ENCODE assay signal across 13 mouse cellular contexts in the genomic region with DNA sequence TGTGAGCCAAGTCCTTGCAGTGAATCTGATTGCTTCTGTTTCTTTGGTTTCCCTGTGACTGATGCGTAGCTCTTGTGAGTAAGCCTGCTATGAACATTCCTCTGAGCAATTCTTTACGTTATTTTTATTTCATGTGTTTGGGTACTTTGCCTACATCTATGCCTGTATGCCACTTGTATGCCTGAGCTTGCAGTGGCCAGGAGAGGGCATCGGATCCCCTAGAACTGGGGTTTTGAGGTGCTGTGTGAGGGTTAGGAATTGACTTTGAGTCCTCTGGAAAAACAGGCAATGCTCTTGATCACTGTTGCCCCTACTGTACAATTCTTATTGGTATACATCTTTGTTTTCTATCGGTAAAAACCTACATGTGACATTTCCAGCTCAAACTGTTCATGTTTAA. TPM values are rescaled to one million over a fixed set of nuclear protein-coding genes. Genes with fewer than 3 reads are reported as not detected.
DNase-seq lines count a peak whose midpoint lies in the region; ATAC-seq and TF ChIP-seq lines count a peak whose summit lies in the region.
"Had no signal": no experiment of that assay in that cellular context is flagged by ENCODE, and none has a peak within 500 bp of the region (broad histone marks: within the 10 kb centered on the region; RNA-seq: fewer than 3 reads in every experiment).

No protein-coding gene starts in this region.

- no peak for TF ChIP-seq POLR2A in heart, adult 2 months (IDR thresholded peaks at IDR 0.05; ENCODE audit: insufficient read depth, low read depth, low read length)
- TF ChIP-seq POLR2A in MEL (IDR thresholded peaks at IDR 0.05; ENCODE audit: control insufficient read depth in 1 of 2, insufficient read depth in 1 of 2, low read depth in 1 of 2, low read length in 2 of 2, poor library complexity in 1 of 2): no peak
- no peak for TF ChIP-seq POLR2A in cortical plate, adult 2 months (IDR thresholded peaks at IDR 0.05; ENCODE audit: extremely low read depth, insufficient read depth, low read length)

- H3K27me3 ChIP-seq in heart, adult 2 months (ENCODE audit: control insufficient read depth, insufficient read depth, low read length): no peaks in the 10 kb centered on the region
- H3K27me3 ChIP-seq in liver, embryonic 14.5 days (ENCODE audit: control insufficient read depth, insufficient read depth, low read length): no peaks in the 10 kb centered on the region
- no peaks in the 10 kb centered on the region for H3K27me3 ChIP-seq in liver, postnatal 0 days (ENCODE audit: insufficient read depth, low read length)
- no peaks in the 10 kb centered on the region for H3K27me3 ChIP-seq in MEL (ENCODE audit: control insufficient read depth in 1 of 2, insufficient read depth in 2 of 2, low read length in 2 of 2)
- H3K27me3 ChIP-seq in intestine, embryonic 15.5 days (replicated peaks): no peaks in the 10 kb centered on the region
- H3K27me3 ChIP-seq: hindbrain, embryonic 13.5 days; kidney, embryonic 15.5 days had no signal

- 94% methylated on average over 4 of the region's 4 CpGs for WGBS in heart, adult 2 months
- WGBS in liver, embryonic 14.5 days (ENCODE audit: insufficient replicate concordance): 76% methylated on average over 4 of the region's 4 CpGs
- WGBS in liver, postnatal 0 days (ENCODE audit: insufficient replicate concordance): 90% methylated on average over 4 of the region's 4 CpGs
- 87% methylated on average over 4 of the region's 4 CpGs for WGBS in intestine, embryonic 15.5 days

- no peaks in the 10 kb centered on the region for H3K79me2 ChIP-seq in heart, adult 2 months (replicated peaks; ENCODE audit: control insufficient read depth, insufficient read depth, low read length)
- H3K79me2 ChIP-seq in MEL (ENCODE audit: control insufficient read depth, insufficient read depth, low read length, poor library complexity): no peaks in the 10 kb centered on the region

- H3K27ac ChIP-seq in heart, adult 2 months: no peak overlapping the region
- no peak overlapping the region for H3K27ac ChIP-seq in liver, embryonic 14.5 days
- H3K27ac ChIP-seq in liver, postnatal 0 days (ENCODE audit: low read depth): no peak overlapping the region
- H3K27ac ChIP-seq in MEL (ENCODE audit: control insufficient read depth, low read depth, low read length): no peak overlapping the region
- H3K27ac ChIP-seq in cortical plate, adult 2 months (ENCODE audit: insufficient read depth, low read length): no peak overlapping the region
- no peak overlapping the region for H3K27ac ChIP-seq in intestine, embryonic 15.5 days
- H3K27ac ChIP-seq: hindbrain, embryonic 13.5 days; kidney, embryonic 15.5 days had no signal

- TF ChIP-seq RAD21 in MEL (IDR thresholded peaks at IDR 0.05; ENCODE audit: low read depth, low read length): no peak

- H3K36me3 ChIP-seq in heart, adult 2 months (ENCODE audit: control insufficient read depth, insufficient read depth, low read length): peaks cover 3% of the 10 kb centered on the region; the same call in 1 of the 2 replicates
- no peaks in the 10 kb centered on the region for H3K36me3 ChIP-seq in liver, embryonic 14.5 days (replicated peaks; ENCODE audit: control insufficient read depth, insufficient read depth, low read depth)
- H3K36me3 ChIP-seq in liver, postnatal 0 days (replicated peaks; ENCODE audit: insufficient read depth, low read length): peaks cover 16% of the 10 kb centered on the region
- peaks cover 0 to 11% of the 10 kb centered on the region in 2 experiments; a peak in 2 of 4 replicates for H3K36me3 ChIP-seq in MEL (ENCODE audit: control insufficient read depth in 1 of 2, insufficient read depth in 2 of 2, low read length in 2 of 2)
- H3K36me3 ChIP-seq in intestine, embryonic 15.5 days: no peaks in the 10 kb centered on the region

- no peaks in the 10 kb centered on the region for H3K9me3 ChIP-seq in liver, embryonic 14.5 days (ENCODE audit: control insufficient read depth, low read length)
- H3K9me3 ChIP-seq in liver, postnatal 0 days (ENCODE audit: low read length): no peaks in the 10 kb centered on the region
- no peaks in the 10 kb centered on the region for H3K9me3 ChIP-seq in MEL (replicated peaks; ENCODE audit: insufficient read depth, low read length)
- H3K9me3 ChIP-seq in intestine, embryonic 15.5 days: no peaks in the 10 kb centered on the region
- H3K9me3 ChIP-seq: hindbrain, embryonic 13.5 days; kidney, embryonic 15.5 days had no signal

- H3K9ac ChIP-seq in heart, adult 2 months (ENCODE audit: low read depth, low read length): no peak overlapping the region
- no peak overlapping the region for H3K9ac ChIP-seq in liver, embryonic 14.5 days (replicated peaks)
- H3K9ac ChIP-seq in liver, postnatal 0 days (replicated peaks): no peak overlapping the region
- H3K9ac ChIP-seq in MEL (ENCODE audit: control insufficient read depth, low read depth, low read length, poor library complexity, severe bottlenecking): no peak overlapping the region
- no peak overlapping the region for H3K9ac ChIP-seq in intestine, embryonic 15.5 days
- H3K9ac ChIP-seq: hindbrain, embryonic 13.5 days; kidney, embryonic 15.5 days had no signal

- ATAC-seq in liver, embryonic 14.5 days (ENCODE audit: insufficient read depth): no peak
- ATAC-seq in liver, postnatal 0 days: no peak
- ATAC-seq in intestine, embryonic 15.5 days: no peak

- H3K4me3 ChIP-seq in heart, adult 2 months: no peak overlapping the region
- H3K4me3 ChIP-seq in liver, embryonic 14.5 days (ENCODE audit: insufficient read depth in 1 of 2, low read depth in 2 of 2, low read length in 2 of 2): no peak overlapping the region
- no peak overlapping the region for H3K4me3 ChIP-seq in liver, postnatal 0 days (ENCODE audit: low read depth, low read length)
- H3K4me3 ChIP-seq in MEL (ENCODE audit: control insufficient read depth in 1 of 2, insufficient read depth in 1 of 2, low read depth in 2 of 2, low read length in 2 of 2): no peak overlapping the region
- no peak overlapping the region for H3K4me3 ChIP-seq in cortical plate, adult 2 months (ENCODE audit: insufficient read depth, low read length)
- no peak overlapping the region for H3K4me3 ChIP-seq in intestine, embryonic 15.5 days (replicated peaks)
- H3K4me3 ChIP-seq: hindbrain, embryonic 13.5 days; kidney, embryonic 15.5 days had no signal

- DNase-seq in heart, adult 2 months: no peak
- DNase-seq in heart, postnatal 4 days: no peak
- DNase-seq in liver, embryonic 14.5 days (ENCODE audit: low read depth in 3 of 3, low spot score in 3 of 3): no peak
- no peak for DNase-seq in liver, postnatal 0 days
- DNase-seq in MEL (ENCODE audit: low read depth, low spot score): peak; percentile 9
- DNase-seq: adrenal gland, postnatal 14 days; gastrocnemius, postnatal 36 days; thymus, postnatal 36 days had no signal

- no peak for TF ChIP-seq EP300 in heart, adult 2 months (IDR thresholded peaks at IDR 0.05; ENCODE audit: insufficient read depth, low read depth, low read length)
- TF ChIP-seq EP300 in liver, embryonic 14.5 days (IDR thresholded peaks at IDR 0.05; ENCODE audit: low read depth): no peak
- no peak for TF ChIP-seq EP300 in liver, postnatal 0 days (IDR thresholded peaks at IDR 0.05; ENCODE audit: low read depth)
- no peak for TF ChIP-seq EP300 in MEL (IDR thresholded peaks at IDR 0.05; ENCODE audit: low read depth in 1 of 2, low read length in 2 of 2)

- TF ChIP-seq CTCF in heart, adult 2 months (IDR thresholded peaks at IDR 0.05): peak; percentile 15; the same call in 1 of the 2 replicates
- 0 out of 2 replicates have a peak, but pooled peaks have one; percentile 8 for TF ChIP-seq CTCF in liver, embryonic 14.5 days (IDR thresholded peaks at IDR 0.05; ENCODE audit: low read depth)
- no peak for TF ChIP-seq CTCF in liver, postnatal 0 days (IDR thresholded peaks at IDR 0.05; ENCODE audit: low read depth)
- TF ChIP-seq CTCF in MEL (IDR thresholded peaks at IDR 0.05 in 2 of 3, conservative IDR thresholded peaks at IDR 0.05 in 1 of 3; ENCODE audit: control insufficient read depth in 1 of 3, insufficient read depth in 1 of 3, low read depth in 2 of 3, low read length in 3 of 3, poor library complexity in 1 of 3, severe bottlenecking in 1 of 3): peak in 2 of 3 experiments; percentile 22 to 32; a peak in 3 of 6 replicates
- TF ChIP-seq CTCF in cortical plate, adult 2 months (IDR thresholded peaks at IDR 0.05; ENCODE audit: extremely low read depth, insufficient read depth, low read length): peak; percentile 43

- no peaks in the 10 kb centered on the region for H3K4me1 ChIP-seq in heart, adult 2 months (ENCODE audit: control insufficient read depth, insufficient read depth, low read length)
- H3K4me1 ChIP-seq in liver, embryonic 14.5 days (replicated peaks; ENCODE audit: control insufficient read depth in 2 of 2, insufficient read depth in 2 of 2, low read length in 1 of 2): no peaks in the 10 kb centered on the region
- H3K4me1 ChIP-seq in liver, postnatal 0 days (ENCODE audit: insufficient read depth): no peaks in the 10 kb centered on the region
- H3K4me1 ChIP-seq in MEL (ENCODE audit: control insufficient read depth in 1 of 2, insufficient read depth in 2 of 2, low read length in 2 of 2): no peaks in the 10 kb centered on the region
- H3K4me1 ChIP-seq in cortical plate, adult 2 months (ENCODE audit: control insufficient read depth, insufficient read depth, low read length): no peaks in the 10 kb centered on the region
- H3K4me1 ChIP-seq in intestine, embryonic 15.5 days (replicated peaks): no peaks in the 10 kb centered on the region
- H3K4me1 ChIP-seq: hindbrain, embryonic 13.5 days; kidney, embryonic 15.5 days had no signal

- intact Hi-C loops in heart, adult 2 months (cut with DNase I): no loop called here

- no peak overlapping the region for H3K4me2 ChIP-seq in liver, embryonic 14.5 days (ENCODE audit: low read depth)
- H3K4me2 ChIP-seq in liver, postnatal 0 days (ENCODE audit: low read depth, low read length): no peak overlapping the region
- no peak overlapping the region for H3K4me2 ChIP-seq in intestine, embryonic 15.5 days (replicated peaks)
- H3K4me2 ChIP-seq: hindbrain, embryonic 13.5 days; kidney, embryonic 15.5 days; liver, embryonic 11.5 days had no signal

TF ChIP-seq in MEL, 35 proteins besides CTCF, POLR2A, EP300 and RAD21:
- peak; percentile 32 for TF ChIP-seq SMC3 (IDR thresholded peaks at IDR 0.05; ENCODE audit: low read depth, low read length)
- TF ChIP-seq MAZ (IDR thresholded peaks at IDR 0.05; ENCODE audit: low read depth, low read length): no peak

RNA-seq across cellular contexts. Expression of a gene that starts 52.2 kb away (rescaled TPM):
- 10 to 100 TPM; 65.0 to 93.6 TPM for total RNA-seq in heart, adult 2 months (2021)
- 110 and 129 TPM in 2 replicates for polyA plus RNA-seq in heart, adult 2 months (2012; rRNA removed)
- 10 to 100 TPM in 1 of 2 experiments, 1 to 10 TPM in 1; 9.7 to 11.3 TPM for total RNA-seq in heart, postnatal 4 days (2021)
- polyA plus RNA-seq in liver, embryonic 14.5 days (2012; rRNA removed): 0.39 and 0.41 TPM in 2 replicates
- 0.58 and 1.0 TPM in 2 replicates for polyA plus RNA-seq in liver, embryonic 14.5 days (2014; fragmentation: Nextera tagmentation; extraction: Ambion mirVana)
- 0.49 and 0.58 TPM in 2 replicates for polyA plus RNA-seq in liver, postnatal 0 days (2015; fragmentation: Nextera tagmentation; extraction: Ambion mirVana)
- total RNA-seq in MEL (2012; rRNA removed): 7.3 and 9.4 TPM in 2 replicates
- polyA plus RNA-seq in MEL (2012; ENCODE audit: insufficient read depth in 1 of 2, insufficient read length in 2 of 2, low read depth in 1 of 2, low replicate concordance in 2 of 2, missing spikeins in 1 of 2): 10 to 100 TPM in 1 of 2 experiments, not detected in 1; 12.6 TPM
- 74.6 and 77.2 TPM in 2 replicates for polyA plus RNA-seq in cortical plate, adult 2 months (2012; rRNA removed)
- 21.9 and 22.5 TPM in 2 replicates for polyA plus RNA-seq in intestine, embryonic 15.5 days (2015; fragmentation: Nextera tagmentation; extraction: Ambion mirVana)
